Mouse (Mus musculus) heart, embryonic 11.5 days (tissue): ENCODE measurements at regions not wholly inside any gene's neighbourhood (a gene's known extent, or its start where the extent isn't known, plus 50 kb on each side); places are given as distances from the start of the nearest gene placed in this dataset.

Experiments
- ATAC-seq: fragments of 200-750 bp; cut with Nextera tagmentation; replicated peaks from 2 replicates; pipeline ENCODE4 v1.8.0; 2017; ENCODE audit warnings: moderate library complexity; ENCODE audit not compliant: insufficient number of reproducible peaks, low FRiP score, low TSS enrichment
- H3K27ac ChIP-seq: fragments of 300-500 bp; sonication (generic); 2 replicates; pipeline ENCODE4 v1.5.1; 2014; ENCODE audit warnings: mild to moderate bottlenecking, low read depth, low read length
- H3K27me3 ChIP-seq: fragments of 300-500 bp; sonication (generic); 2 replicates; pipeline ENCODE4 v1.6.1; 2014; ENCODE audit warnings: mild to moderate bottlenecking, low read length, mixed read lengths; ENCODE audit not compliant: control insufficient read depth, insufficient read depth
- H3K36me3 ChIP-seq: fragments of 300-500 bp; sonication (generic); 2 replicates; pipeline ENCODE4 v1.6.1; 2014; ENCODE audit warnings: mild to moderate bottlenecking, low read length, moderate library complexity, mixed read lengths; ENCODE audit not compliant: control insufficient read depth, insufficient read depth
- H3K4me1 ChIP-seq: fragments of 300-500 bp; sonication (generic); 2 replicates; pipeline ENCODE4 v1.6.1; 2014; ENCODE audit warnings: low read length; ENCODE audit not compliant: control insufficient read depth, insufficient read depth
- H3K4me2 ChIP-seq: fragments of 300-500 bp; sonication (generic); 2 replicates; pipeline ENCODE4 v1.6.1; 2014; ENCODE audit warnings: mild to moderate bottlenecking, moderate library complexity
- H3K4me3 ChIP-seq: fragments of 300-500 bp; sonication (generic); 2 replicates; pipeline ENCODE4 v1.5.1; 2014; ENCODE audit warnings: low read depth, low read length
- H3K9ac ChIP-seq: fragments of 300-500 bp; sonication (generic); 2 replicates; pipeline ENCODE4 v1.6.1; 2014; ENCODE audit warnings: mild to moderate bottlenecking, low read depth, low read length, moderate library complexity
- H3K9me3 ChIP-seq: fragments of 300-500 bp; sonication (generic); replicated peaks from 2 replicates; pipeline ENCODE4 v1.6.1; 2016; ENCODE audit warnings: low read length; ENCODE audit not compliant: control insufficient read depth
- WGBS: fragments of 180-500 bp; shearing (Covaris S2); extraction: QIAGEN DNeasy Blood & Tissue Kit; methylation state at CpG from one replicate; pipeline ENCODE4 v1.1.7; 2014; ENCODE audit not compliant: insufficient replicate concordance; 5-methylcytosine and 5-hydroxymethylcytosine counted together

GRCm38 (mm10) chr2:51033881-51034280 lies 115.0 kb downstream of the Rnd3 start:
- 0 out of 2 replicates have a peak, but pooled peaks cover 5% of the 10 kb centered on the region for H3K4me1 ChIP-seq
- H3K4me2 ChIP-seq: no peak overlapping the region
- H3K36me3 ChIP-seq: no peaks in the 10 kb centered on the region
- no peaks in the 10 kb centered on the region for H3K27me3 ChIP-seq
- no peaks in the 10 kb centered on the region for H3K9me3 ChIP-seq
- H3K4me3 ChIP-seq: no peak overlapping the region
- H3K9ac ChIP-seq: no peak overlapping the region
- no peak for ATAC-seq
- no peak overlapping the region for H3K27ac ChIP-seq
- 89% methylated on average over 7 of the region's 7 CpGs for WGBS

DNA sequence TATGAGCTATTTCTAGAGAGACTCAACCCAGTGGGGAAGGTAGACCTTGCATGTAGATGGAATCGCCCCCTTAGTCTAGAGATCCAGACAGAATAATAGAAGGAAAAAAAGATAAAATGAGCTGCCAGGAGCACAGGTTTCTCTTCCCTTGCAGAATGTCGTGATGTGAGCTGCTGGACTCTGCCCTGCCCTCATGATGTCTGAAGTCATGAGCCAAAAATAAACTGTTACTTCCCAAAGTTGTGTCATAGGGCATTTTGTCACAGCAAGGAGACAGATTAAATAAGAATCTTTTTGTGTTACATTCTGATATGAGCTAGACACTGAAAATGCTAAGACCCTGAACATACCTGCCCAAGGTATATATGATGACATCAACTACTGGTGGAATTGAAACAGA lies 126.4 kb downstream of the Rnd3 start:
- H3K27ac ChIP-seq: no peak overlapping the region
- no peaks in the 10 kb centered on the region for H3K36me3 ChIP-seq
- WGBS: 64% methylated on average over 2 of the region's 2 CpGs
- no peak overlapping the region for H3K4me2 ChIP-seq
- no peak for ATAC-seq
- H3K4me3 ChIP-seq: no peak overlapping the region
- H3K9me3 ChIP-seq: no peaks in the 10 kb centered on the region
- no peaks in the 10 kb centered on the region for H3K27me3 ChIP-seq
- no peak overlapping the region for H3K9ac ChIP-seq
- H3K4me1 ChIP-seq: no peaks in the 10 kb centered on the region

DNA sequence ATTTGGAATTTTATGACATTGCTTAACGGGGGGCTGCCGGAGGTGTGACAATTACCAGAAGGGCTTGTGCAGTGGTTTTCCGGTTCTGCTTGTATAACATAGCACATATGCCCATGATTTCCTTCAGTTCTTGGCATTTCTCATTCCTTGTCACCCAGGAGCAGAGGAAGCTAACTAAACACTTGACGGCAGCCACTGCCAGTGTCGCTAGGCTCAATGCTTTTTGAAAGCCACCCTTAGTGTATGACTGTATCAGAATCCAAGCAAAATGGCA lies 132.8 kb downstream of the Rnd3 start:
- 70% methylated on average over 5 of the region's 5 CpGs for WGBS
- no peak for ATAC-seq
- Histone ChIP-seq H3K4me3 (no peak overlapping the region), H3K27me3 (no peaks in the 10 kb centered on the region), H3K9me3 (no peaks in the 10 kb centered on the region), H3K9ac (no peak overlapping the region), H3K4me2 (no peak overlapping the region), H3K27ac (no peak overlapping the region), H3K4me1 (peaks cover 3% of the 10 kb centered on the region; the same call in 1 of the 2 replicates), H3K36me3 (no peaks in the 10 kb centered on the region)

- H3K9ac ChIP-seq: no peak overlapping the region
- H3K27me3 ChIP-seq: no peaks in the 10 kb centered on the region
- 36% methylated on average over 7 of the region's 7 CpGs for WGBS
- H3K4me2 ChIP-seq: no peak overlapping the region
- no peak overlapping the region for H3K4me3 ChIP-seq
- no peaks in the 10 kb centered on the region for H3K36me3 ChIP-seq
- ATAC-seq: no peak
- H3K27ac ChIP-seq: peak overlapping the region; percentile 6; the same call in 1 of the 2 replicates
- peaks cover 3% of the 10 kb centered on the region; the same call in 1 of the 2 replicates for H3K4me1 ChIP-seq
- no peaks in the 10 kb centered on the region for H3K9me3 ChIP-seq
These were observed 133.4 kb downstream of the Rnd3 start for GRCm38 (mm10) chr2:51015360-51016128.

- no peak overlapping the region for H3K27ac ChIP-seq
- ATAC-seq: no peak
These were observed 134.7 kb downstream of the Rnd3 start for GRCm38 (mm10) chr2:51014232-51014631.

GRCm38 (mm10) chr2:51013090-51013489 lies 135.8 kb downstream of the Rnd3 start:
- Histone ChIP-seq H3K9ac (no peak overlapping the region), H3K27me3 (no peaks in the 10 kb centered on the region), H3K4me2 (no peak overlapping the region), H3K9me3 (no peaks in the 10 kb centered on the region), H3K4me3 (no peak overlapping the region), H3K27ac (no peak overlapping the region), H3K4me1 (peaks cover 3% of the 10 kb centered on the region; the same call in 1 of the 2 replicates), H3K36me3 (no peaks in the 10 kb centered on the region)
- no peak for ATAC-seq
- 76% methylated on average over 2 of the region's 2 CpGs for WGBS

More at GRCm38 (mm10) chr2:51014232-51014631, 134.7 kb downstream of the Rnd3 start:
- Histone ChIP-seq H3K36me3 (no peaks in the 10 kb centered on the region), H3K9me3 (no peaks in the 10 kb centered on the region), H3K27me3 (no peaks in the 10 kb centered on the region), H3K4me2 (no peak overlapping the region), H3K4me1 (peaks cover 3% of the 10 kb centered on the region; the same call in 1 of the 2 replicates), H3K9ac (no peak overlapping the region), H3K4me3 (no peak overlapping the region)

GRCm38 (mm10) chr2:51008251-51008533 lies 140.7 kb downstream of the Rnd3 start:
- H3K4me2 ChIP-seq: no peak overlapping the region
- no peak for ATAC-seq
- 63% methylated on average over 2 of the region's 2 CpGs for WGBS
- H3K9ac ChIP-seq: no peak overlapping the region
- H3K9me3 ChIP-seq: no peaks in the 10 kb centered on the region
- H3K4me3 ChIP-seq: no peak overlapping the region
- no peaks in the 10 kb centered on the region for H3K4me1 ChIP-seq
- H3K36me3 ChIP-seq: no peaks in the 10 kb centered on the region
- no peak overlapping the region for H3K27ac ChIP-seq
- no peaks in the 10 kb centered on the region for H3K27me3 ChIP-seq

- WGBS: 64% methylated on average over 11 of the region's 11 CpGs
- Histone ChIP-seq H3K36me3 (no peaks in the 10 kb centered on the region), H3K9me3 (no peaks in the 10 kb centered on the region), H3K27ac (no peak overlapping the region), H3K4me1 (no peaks in the 10 kb centered on the region), H3K9ac (no peak overlapping the region), H3K4me3 (no peak overlapping the region), H3K27me3 (no peaks in the 10 kb centered on the region), H3K4me2 (no peak overlapping the region)
- ATAC-seq: no peak
These were observed 141.3 kb downstream of the Rnd3 start for GRCm38 (mm10) chr2:51007409-51008250.

DNA sequence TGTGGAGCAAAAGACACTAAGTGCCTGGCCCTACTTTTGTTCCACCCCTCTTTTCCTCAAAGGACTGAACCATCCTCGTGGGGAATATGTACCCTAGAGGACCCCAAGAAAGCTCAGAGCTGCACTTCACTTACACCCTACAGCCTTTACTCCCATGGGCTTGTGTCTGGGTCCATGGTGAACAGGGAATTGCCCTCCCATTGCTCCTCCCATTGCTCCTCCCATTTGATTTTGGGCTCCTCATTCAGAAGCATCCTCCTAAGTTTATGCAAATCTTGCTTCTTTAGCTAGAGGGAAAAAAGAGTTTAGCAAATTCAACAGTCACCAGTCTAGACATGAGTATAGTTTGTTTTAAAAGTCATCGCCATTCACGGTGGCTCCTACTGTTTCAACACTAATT lies 142.1 kb downstream of the Rnd3 start:
- H3K36me3 ChIP-seq: no peaks in the 10 kb centered on the region
- H3K9ac ChIP-seq: no peak overlapping the region
- no peaks in the 10 kb centered on the region for H3K4me1 ChIP-seq
- H3K27ac ChIP-seq: no peak overlapping the region
- H3K9me3 ChIP-seq: no peaks in the 10 kb centered on the region
- no peak overlapping the region for H3K4me3 ChIP-seq
- WGBS: 73% methylated on average over 3 of the region's 3 CpGs
- H3K27me3 ChIP-seq: no peaks in the 10 kb centered on the region
- H3K4me2 ChIP-seq: no peak overlapping the region
- ATAC-seq: no peak
